Mouse (Mus musculus): Measurements from ENCODE around the gene Mfsd6.

GRCm38 (mm10) chr1:52714451-52714850 lies 12.8 kb downstream of the Mfsd6 start:
- TF ChIP-seq CTCF (IDR thresholded peaks at IDR 0.05; ENCODE audit: low read depth) (no peak), EP300 (IDR thresholded peaks at IDR 0.05; ENCODE audit: low read depth) (no peak)
